Mouse (Mus musculus) gastrocnemius, postnatal 4 days (tissue): ENCODE measurements at regions not wholly inside any gene's neighbourhood (a gene's known extent, or its start where the extent isn't known, plus 50 kb on each side); places are given as distances from the start of the nearest gene placed in this dataset.

Experiments
- DNase-seq, 2 experiments: peaks; one replicate each; pipeline ENCODE4 v3.0.0; 2021 to 2022; ENCODE audit warnings: low spot score in 2 of 2, mixed read lengths in 2 of 2

- DNase-seq: no peak
These were observed 72.9 kb downstream of the Manea start for GRCm38 (mm10) chr4:26273754-26274153.

- no peak for DNase-seq
These were observed 87.3 kb downstream of the Manea start for GRCm38 (mm10) chr4:26259230-26260029.

- no peak for DNase-seq
These were observed 90.8 kb downstream of the Manea start for GRCm38 (mm10) chr4:26255889-26256288.

- DNase-seq: peak; percentile 19 to 62
These were observed 98.5 kb downstream of the Manea start for GRCm38 (mm10) chr4:26247925-26248856.

- DNase-seq: no peak
These were observed 123.4 kb downstream of the Manea start for GRCm38 (mm10) chr4:26223267-26223666.
